Mouse (Mus musculus) G1E (cell line): Measurements from ENCODE around the gene Slit1.

Experiments used
- CTCF ChIP-seq: IDR thresholded peaks from 2 replicates; pipeline ENCODE4 v1.5.1; 2012; ENCODE audit warnings: low read depth, low read length, inconsistent platforms, mixed read lengths
- GATA1 ChIP-seq: IDR thresholded peaks from 2 replicates; pipeline ENCODE4 v1.6.1; 2012; ENCODE audit warnings: borderline replicate concordance, low read length, inconsistent platforms, mixed read lengths
- GATA2 ChIP-seq: IDR thresholded peaks from 2 replicates; pipeline ENCODE4 v1.6.1; 2012; ENCODE audit warnings: low read depth, low read length, inconsistent platforms, borderline replicate concordance
- POLR2AphosphoS5 ChIP-seq: IDR thresholded peaks from 2 replicates; pipeline ENCODE4 v1.6.1; 2012; ENCODE audit warnings: low read depth, low read length, inconsistent platforms; ENCODE audit not compliant: insufficient replicate concordance

GRCm38 (mm10) chr19:41558891-41559486 lies 184.5 kb downstream of the Slit1 start:
- TF ChIP-seq CTCF (no peak), POLR2AphosphoS5 (no peak), GATA2 (no peak), GATA1 (no peak)
